Mouse (Mus musculus) limb, embryonic 13.5 days (tissue): ENCODE data around the gene Ccdc92b. TPM values are rescaled to one million over a fixed set of nuclear protein-coding genes. Genes with fewer than 3 reads are reported as not detected.

Experiments used
- ATAC-seq: fragments of 200-750 bp; cut with Nextera tagmentation; 2 replicates; pipeline ENCODE4 v1.8.0; 2017; ENCODE audit warnings: low read depth, moderate number of reproducible peaks, moderate TSS enrichment; ENCODE audit not compliant: low FRiP score
- H3K27ac ChIP-seq: fragments of 300-500 bp; sonication (generic); 2 replicates; pipeline ENCODE4 v1.5.1; 2015; ENCODE audit warnings: inconsistent platforms, mild to moderate bottlenecking, moderate library complexity
- H3K27me3 ChIP-seq: fragments of 300-500 bp; sonication (generic); 2 replicates; pipeline ENCODE4 v1.6.1; 2015; ENCODE audit warnings: mild to moderate bottlenecking, inconsistent platforms
- H3K36me3 ChIP-seq: fragments of 300-500 bp; sonication (generic); 2 replicates; pipeline ENCODE4 v1.6.1; 2015; ENCODE audit warnings: inconsistent platforms, mild to moderate bottlenecking, moderate library complexity
- H3K4me1 ChIP-seq: fragments of 300-500 bp; sonication (generic); 2 replicates; pipeline ENCODE4 v1.6.1; 2015; ENCODE audit warnings: inconsistent platforms
- H3K4me2 ChIP-seq: fragments of 300-500 bp; sonication (generic); replicated peaks from 2 replicates; pipeline ENCODE4 v1.6.1; 2015; ENCODE audit warnings: inconsistent platforms, mild to moderate bottlenecking, moderate library complexity
- H3K4me3 ChIP-seq: fragments of 300-500 bp; sonication (generic); 2 replicates; pipeline ENCODE4 v1.5.1; 2015; ENCODE audit warnings: moderate library complexity, mild to moderate bottlenecking, inconsistent platforms
- H3K9ac ChIP-seq: fragments of 300-500 bp; sonication (generic); 2 replicates; pipeline ENCODE4 v1.6.1; 2015; ENCODE audit warnings: mild to moderate bottlenecking, inconsistent platforms
- H3K9me3 ChIP-seq: fragments of 300-500 bp; sonication (generic); 2 replicates; pipeline ENCODE4 v1.6.1; 2016; ENCODE audit warnings: inconsistent platforms
- WGBS: fragments of 180-500 bp; shearing (Covaris S2); methylation state at CpG from one replicate; pipeline ENCODE4 v1.1.7; 2015; 5-methylcytosine and 5-hydroxymethylcytosine counted together
- polyA plus RNA-seq: library from polyadenylated mRNA; unstranded; fragments of >200 nt; fragmentation: Nextera tagmentation; extraction: Ambion mirVana; gene quantifications from 2 replicates; pipeline ENCODE4 v1.2.1, GENCODE M21; 2015

Ccdc92b gene
- polyA plus RNA-seq, 1 experiment from 2014 or later: 0.33 TPM

- no peak for ATAC-seq
- Histone ChIP-seq H3K36me3 (no peaks in the 10 kb centered on the region), H3K4me2 (peak overlapping the region; percentile 73), H3K9ac (no peak overlapping the region; the same call in 1 of the 2 replicates), H3K9me3 (no peaks in the 10 kb centered on the region), H3K27ac (no peak overlapping the region), H3K4me3 (peak overlapping the region; percentile 45), H3K4me1 (peaks cover 8% of the 10 kb centered on the region), H3K27me3 (peaks cover 80% of the 10 kb centered on the region)
- WGBS: 4% methylated on average over 66 of the region's 66 CpGs
These were observed 29.8 kb upstream of the Ccdc92b start for GRCm38 (mm10) chr11:74589401-74590238.

GRCm38 (mm10) chr11:74590239-74590596 lies 29.2 kb upstream of the Ccdc92b start:
- ATAC-seq: no peak
- Histone ChIP-seq H3K9ac (no peak overlapping the region; the same call in 1 of the 2 replicates), H3K4me3 (peak overlapping the region; percentile 45), H3K9me3 (no peaks in the 10 kb centered on the region), H3K27me3 (peaks cover 80% of the 10 kb centered on the region), H3K4me2 (peak overlapping the region; percentile 73), H3K36me3 (no peaks in the 10 kb centered on the region), H3K27ac (no peak overlapping the region), H3K4me1 (peaks cover 8% of the 10 kb centered on the region)
- 2% methylated on average over 25 of the region's 25 CpGs for WGBS

- H3K9me3 ChIP-seq: no peaks in the 10 kb centered on the region
- H3K36me3 ChIP-seq: no peaks in the 10 kb centered on the region
- H3K27ac ChIP-seq: no peak overlapping the region
- no peak overlapping the region for H3K9ac ChIP-seq
- no peak overlapping the region for H3K4me2 ChIP-seq
- ATAC-seq: no peak
- H3K4me1 ChIP-seq: peaks cover 8% of the 10 kb centered on the region
- 35% methylated on average over 13 of the region's 13 CpGs for WGBS
- peaks cover 78% of the 10 kb centered on the region for H3K27me3 ChIP-seq
- no peak overlapping the region for H3K4me3 ChIP-seq
These were observed 28.7 kb upstream of the Ccdc92b start for GRCm38 (mm10) chr11:74590691-74591090.

- no peak overlapping the region for H3K4me2 ChIP-seq
- peaks cover 8% of the 10 kb centered on the region for H3K4me1 ChIP-seq
- no peaks in the 10 kb centered on the region for H3K36me3 ChIP-seq
- ATAC-seq: no peak
- no peak overlapping the region for H3K27ac ChIP-seq
- H3K9ac ChIP-seq: no peak overlapping the region
- no peaks in the 10 kb centered on the region for H3K9me3 ChIP-seq
- no peak overlapping the region for H3K4me3 ChIP-seq
- peaks cover 64% of the 10 kb centered on the region for H3K27me3 ChIP-seq
- 80% methylated on average over 3 of the region's 3 CpGs for WGBS
These were observed 27.2 kb upstream of the Ccdc92b start for GRCm38 (mm10) chr11:74592246-74592645.

GRCm38 (mm10) chr11:74597283-74597989 lies 22.0 kb upstream of the Ccdc92b start:
- peaks cover 14% of the 10 kb centered on the region for H3K27me3 ChIP-seq
- H3K4me2 ChIP-seq: no peak overlapping the region
- H3K9me3 ChIP-seq: peaks cover 7% of the 10 kb centered on the region; the same call in 1 of the 2 replicates
- no peak overlapping the region for H3K4me3 ChIP-seq
- H3K36me3 ChIP-seq: no peaks in the 10 kb centered on the region
- H3K4me1 ChIP-seq: no peaks in the 10 kb centered on the region
- no peak for ATAC-seq
- 78% methylated on average over 4 of the region's 4 CpGs for WGBS
- H3K27ac ChIP-seq: no peak overlapping the region
- no peak overlapping the region for H3K9ac ChIP-seq

GRCm38 (mm10) chr11:74597990-74598337 lies 21.4 kb upstream of the Ccdc92b start:
- Histone ChIP-seq H3K36me3 (no peaks in the 10 kb centered on the region), H3K4me2 (no peak overlapping the region), H3K9me3 (peaks cover 7% of the 10 kb centered on the region; the same call in 1 of the 2 replicates), H3K4me1 (no peaks in the 10 kb centered on the region), H3K9ac (no peak overlapping the region), H3K27ac (no peak overlapping the region), H3K4me3 (no peak overlapping the region), H3K27me3 (peaks cover 8% of the 10 kb centered on the region)
- ATAC-seq: no peak

- 0 out of 2 replicates have a peak, but pooled peaks cover 2% of the 10 kb centered on the region for H3K27me3 ChIP-seq
- no peak for ATAC-seq
These were observed 17.1 kb upstream of the Ccdc92b start for GRCm38 (mm10) chr11:74602286-74602685.

GRCm38 (mm10) chr11:74610068-74610467 lies 9.3 kb upstream of the Ccdc92b start:
- no peaks in the 10 kb centered on the region for H3K36me3 ChIP-seq
- peaks cover 73% of the 10 kb centered on the region for H3K27me3 ChIP-seq
- ATAC-seq: no peak
- H3K4me3 ChIP-seq: peak overlapping the region; percentile 37; the same call in 1 of the 2 replicates
- 16% methylated on average over 5 of the region's 5 CpGs for WGBS
- H3K9ac ChIP-seq: no peak overlapping the region
- H3K4me1 ChIP-seq: peaks cover 8% of the 10 kb centered on the region; the same call in 1 of the 2 replicates
- H3K9me3 ChIP-seq: no peaks in the 10 kb centered on the region
- no peak overlapping the region for H3K4me2 ChIP-seq
- H3K27ac ChIP-seq: no peak overlapping the region

More at GRCm38 (mm10) chr11:74602286-74602685, 17.1 kb upstream of the Ccdc92b start:
- Histone ChIP-seq H3K4me3 (no peak overlapping the region), H3K4me1 (no peaks in the 10 kb centered on the region), H3K9ac (no peak overlapping the region), H3K36me3 (no peaks in the 10 kb centered on the region), H3K9me3 (peaks cover 7% of the 10 kb centered on the region; the same call in 1 of the 2 replicates), H3K4me2 (no peak overlapping the region), H3K27ac (no peak overlapping the region)
- 78% methylated on average over 1 of the region's 1 CpGs for WGBS

- peaks cover 78% of the 10 kb centered on the region for H3K27me3 ChIP-seq
- no peak within 1 kb of the TSS for H3K27ac ChIP-seq
- no peaks in the 10 kb centered on the region for H3K9me3 ChIP-seq
- H3K36me3 ChIP-seq: no peaks in the 10 kb centered on the region
- ATAC-seq: no peak
- H3K9ac ChIP-seq: no peak within 1 kb of the TSS; the same call in 1 of the 2 replicates
- H3K4me1 ChIP-seq: peaks cover 8% of the 10 kb centered on the region; the same call in 1 of the 2 replicates
- H3K4me2 ChIP-seq: peak within 1 kb of the TSS; percentile 64
- H3K4me3 ChIP-seq: peak within 1 kb of the TSS; percentile 37
- 2% methylated on average over 50 of the region's 50 CpGs for WGBS
These were observed 8.7 kb upstream of the Ccdc92b start, which contains the start of gene Rap1gap2 for GRCm38 (mm10) chr11:74610545-74611176. Gene Rap1gap2, minus strand, starts transcription at chr11:74610915.

- Histone ChIP-seq H3K27ac (no peak overlapping the region), H3K9me3 (no peaks in the 10 kb centered on the region), H3K4me3 (no peak overlapping the region), H3K27me3 (peaks cover 85% of the 10 kb centered on the region), H3K4me2 (no peak overlapping the region), H3K4me1 (peaks cover 8% of the 10 kb centered on the region; the same call in 1 of the 2 replicates), H3K9ac (no peak overlapping the region), H3K36me3 (no peaks in the 10 kb centered on the region)
- no peak for ATAC-seq
- WGBS: 18% methylated on average over 7 of the region's 7 CpGs
These were observed 8.0 kb upstream of the Ccdc92b start for GRCm38 (mm10) chr11:74611437-74611836.

GRCm38 (mm10) chr11:74613428-74613827 lies 6.0 kb upstream of the Ccdc92b start:
- ATAC-seq: no peak
- no peak overlapping the region for H3K4me3 ChIP-seq
- H3K4me1 ChIP-seq: peaks cover 8% of the 10 kb centered on the region; the same call in 1 of the 2 replicates
- H3K27me3 ChIP-seq: peaks cover 82% of the 10 kb centered on the region
- H3K9me3 ChIP-seq: no peaks in the 10 kb centered on the region
- H3K36me3 ChIP-seq: no peaks in the 10 kb centered on the region
- no peak overlapping the region for H3K27ac ChIP-seq
- no peak overlapping the region for H3K4me2 ChIP-seq
- H3K9ac ChIP-seq: no peak overlapping the region
- WGBS: 61% methylated on average over 4 of the region's 4 CpGs

GRCm38 (mm10) chr11:74615571-74615970 lies 3.8 kb upstream of the Ccdc92b start:
- Histone ChIP-seq H3K4me1 (peaks cover 11% of the 10 kb centered on the region; the same call in 1 of the 2 replicates), H3K4me3 (no peak overlapping the region), H3K4me2 (no peak overlapping the region), H3K9ac (no peak overlapping the region), H3K36me3 (no peaks in the 10 kb centered on the region), H3K9me3 (no peaks in the 10 kb centered on the region), H3K27ac (no peak overlapping the region), H3K27me3 (peaks cover 79% of the 10 kb centered on the region)
- ATAC-seq: no peak
- 52% methylated on average over 5 of the region's 5 CpGs for WGBS
